Mouse (Mus musculus): ENCODE measurements around the gene Slc6a21.

GRCm38 (mm10) chr7:45265518-45265917 lies 11.8 kb upstream of the Slc6a21 start:
- no peak for TF ChIP-seq CTCF (IDR thresholded peaks at IDR 0.05; ENCODE audit: low read depth)
- no peak for TF ChIP-seq EP300 (optimal IDR thresholded peaks at IDR 0.05)

All from stomach, postnatal 0 days (tissue).